Comparison of ENCODE assay signal across 9 mouse cellular contexts in genomic region chr16:18585676-18586075, GRCm38 (mm10). TPM values are rescaled to one million over a fixed set of nuclear protein-coding genes. Genes with fewer than 3 reads are reported as not detected.
A peak's percentile ranks its signal among the peaks of the same experiment; 100 is the strongest.
DNase-seq lines count a peak whose midpoint lies in the region; ATAC-seq lines count a peak whose summit lies in the region.
"Had no signal": no experiment of that assay in that cellular context is flagged by ENCODE, and none has a peak within 500 bp of the region (broad histone marks: within the 10 kb centered on the region; RNA-seq: fewer than 3 reads in every experiment).

No protein-coding gene starts in this region.

- peaks cover 32% of the 10 kb centered on the region for H3K4me1 ChIP-seq in lung, embryonic 16.5 days (replicated peaks; ENCODE audit: control insufficient read depth, insufficient read depth, low read length)
- H3K4me1 ChIP-seq in forebrain, embryonic 13.5 days, result peaks cover 47% of the 10 kb centered on the region
- H3K4me1 ChIP-seq in limb, embryonic 12.5 days (replicated peaks), result peaks cover 53% of the 10 kb centered on the region
- H3K4me1 ChIP-seq in stomach, embryonic 15.5 days, result peaks cover 53% of the 10 kb centered on the region

- H3K27ac ChIP-seq in lung, embryonic 16.5 days (ENCODE audit: low read length), result peak overlapping the region; percentile 32
- no peak overlapping the region for H3K27ac ChIP-seq in forebrain, embryonic 13.5 days
- no peak overlapping the region for H3K27ac ChIP-seq in limb, embryonic 12.5 days
- H3K27ac ChIP-seq in stomach, embryonic 15.5 days, result no peak overlapping the region

- no peaks in the 10 kb centered on the region for H3K9me3 ChIP-seq in lung, embryonic 16.5 days (ENCODE audit: control insufficient read depth, low read length)
- no peaks in the 10 kb centered on the region for H3K9me3 ChIP-seq in forebrain, embryonic 13.5 days (replicated peaks)
- no peaks in the 10 kb centered on the region for H3K9me3 ChIP-seq in limb, embryonic 12.5 days
- no peaks in the 10 kb centered on the region for H3K9me3 ChIP-seq in stomach, embryonic 15.5 days

- H3K4me2 ChIP-seq in lung, embryonic 16.5 days (ENCODE audit: low read depth, low read length), result peak overlapping the region; percentile 90
- peak overlapping the region; percentile 61; the same call in 1 of the 2 replicates for H3K4me2 ChIP-seq in forebrain, embryonic 13.5 days
- H3K4me2 ChIP-seq in limb, embryonic 12.5 days, result peak overlapping the region; percentile 75
- H3K4me2 ChIP-seq in stomach, embryonic 15.5 days, result peak overlapping the region; percentile 90

- no peak for ATAC-seq in lung, embryonic 16.5 days (ENCODE audit: low read depth)
- ATAC-seq in forebrain, embryonic 13.5 days, result no peak
- ATAC-seq in limb, embryonic 12.5 days (ENCODE audit: insufficient number of reproducible peaks, insufficient read depth, low FRiP score, low TSS enrichment, low read depth), result no peak
- no peak for ATAC-seq in stomach, embryonic 15.5 days (ENCODE audit: insufficient read depth, low FRiP score, low read depth)

- peaks cover 95% of the 10 kb centered on the region for H3K27me3 ChIP-seq in lung, embryonic 16.5 days (ENCODE audit: control insufficient read depth, insufficient read depth, low read depth, low read length)
- peaks cover 100% of the 10 kb centered on the region for H3K27me3 ChIP-seq in forebrain, embryonic 13.5 days
- peaks cover 98% of the 10 kb centered on the region for H3K27me3 ChIP-seq in limb, embryonic 12.5 days
- peaks cover 98% of the 10 kb centered on the region for H3K27me3 ChIP-seq in stomach, embryonic 15.5 days (replicated peaks)

- 30% methylated on average over 10 of the region's 10 CpGs for WGBS in lung, embryonic 16.5 days
- 4% methylated on average over 10 of the region's 10 CpGs for WGBS in forebrain, embryonic 13.5 days
- 4% methylated on average over 10 of the region's 10 CpGs for WGBS in limb, embryonic 12.5 days
- WGBS in stomach, embryonic 15.5 days, result 29% methylated on average over 10 of the region's 10 CpGs

- H3K4me3 ChIP-seq in lung, embryonic 16.5 days (ENCODE audit: low read length), result peak overlapping the region; percentile 63
- H3K4me3 ChIP-seq in forebrain, embryonic 13.5 days, result 0 out of 2 replicates have a peak overlapping the region, but pooled peaks have one; percentile 35
- peak overlapping the region; percentile 51 for H3K4me3 ChIP-seq in limb, embryonic 12.5 days (replicated peaks)
- H3K4me3 ChIP-seq in stomach, embryonic 15.5 days (replicated peaks), result 0 out of 2 replicates have a peak overlapping the region, but pooled peaks have one; percentile 42

- H3K9ac ChIP-seq in lung, embryonic 16.5 days (ENCODE audit: low read length), result peak overlapping the region; percentile 73
- no peak overlapping the region for H3K9ac ChIP-seq in forebrain, embryonic 13.5 days
- peak overlapping the region; percentile 66 for H3K9ac ChIP-seq in limb, embryonic 12.5 days (replicated peaks)
- no peak overlapping the region for H3K9ac ChIP-seq in stomach, embryonic 15.5 days

- no peak for DNase-seq in lung, postnatal 4 days
- DNase-seq in cerebellum, adult 9-10 months, result no peak
- DNase-seq in adrenal gland, postnatal 36 days, result no peak
- DNase-seq: cerebellum, postnatal 14 days; heart, adult 18-20 months had no signal

- H3K36me3 ChIP-seq in lung, embryonic 16.5 days (ENCODE audit: control insufficient read depth, insufficient read depth, low read length), result no peaks in the 10 kb centered on the region
- no peaks in the 10 kb centered on the region for H3K36me3 ChIP-seq in forebrain, embryonic 13.5 days (ENCODE audit: poor library complexity, severe bottlenecking)
- no peaks in the 10 kb centered on the region for H3K36me3 ChIP-seq in limb, embryonic 12.5 days
- H3K36me3 ChIP-seq in stomach, embryonic 15.5 days, result no peaks in the 10 kb centered on the region

RNA-seq across cellular contexts. Expression of gene Tbx1, which starts 4.8 kb away (rescaled TPM):
- 5.5 and 6.2 TPM in 2 replicates for polyA plus RNA-seq in lung, embryonic 16.5 days (2015; fragmentation: Nextera tagmentation; extraction: Ambion mirVana)
- 0.39 and 0.56 TPM in 2 replicates for polyA plus RNA-seq in forebrain, embryonic 13.5 days (2015; fragmentation: Nextera tagmentation; extraction: Ambion mirVana)
- polyA plus RNA-seq in limb, embryonic 12.5 days (2016; fragmentation: Nextera tagmentation; extraction: Ambion mirVana), result 9.4 and 11.2 TPM in 2 replicates
- polyA plus RNA-seq in stomach, embryonic 15.5 days (2015; fragmentation: Nextera tagmentation; extraction: Ambion mirVana), result 0.85 and 1.1 TPM in 2 replicates
- under 1 TPM in 1 of 2 experiments, not detected in 1; 0.20 TPM for total RNA-seq in adrenal gland, postnatal 36 days (2021)

RNA-seq across cellular contexts. Expression of gene Gp1bb, which starts 36.5 kb away (rescaled TPM):
- 2.0 and 2.2 TPM in 2 replicates for polyA plus RNA-seq in lung, embryonic 16.5 days (2015; fragmentation: Nextera tagmentation; extraction: Ambion mirVana)
- 5.1 and 6.0 TPM in 2 replicates for polyA plus RNA-seq in forebrain, embryonic 13.5 days (2015; fragmentation: Nextera tagmentation; extraction: Ambion mirVana)
- 3.9 and 4.3 TPM in 2 replicates for polyA plus RNA-seq in limb, embryonic 12.5 days (2016; fragmentation: Nextera tagmentation; extraction: Ambion mirVana)
- polyA plus RNA-seq in stomach, embryonic 15.5 days (2015; fragmentation: Nextera tagmentation; extraction: Ambion mirVana), result 1.3 and 1.6 TPM in 2 replicates
- total RNA-seq in adrenal gland, postnatal 36 days (2021), result under 1 TPM in 1 of 2 experiments, not detected in 1; 0.60 TPM

RNA-seq across cellular contexts. Expression of gene Gm49601, which starts 40.6 kb away (rescaled TPM):
- polyA plus RNA-seq in lung, embryonic 16.5 days (2015; fragmentation: Nextera tagmentation; extraction: Ambion mirVana), result 3.6 and 4.2 TPM in 2 replicates
- polyA plus RNA-seq in forebrain, embryonic 13.5 days (2015; fragmentation: Nextera tagmentation; extraction: Ambion mirVana), result 10.0 and 18.2 TPM in 2 replicates
- 5.2 and 6.8 TPM in 2 replicates for polyA plus RNA-seq in limb, embryonic 12.5 days (2016; fragmentation: Nextera tagmentation; extraction: Ambion mirVana)
- polyA plus RNA-seq in stomach, embryonic 15.5 days (2015; fragmentation: Nextera tagmentation; extraction: Ambion mirVana), result 2.6 and 3.4 TPM in 2 replicates
- 1 to 10 TPM; 1.1 to 4.9 TPM for total RNA-seq in adrenal gland, postnatal 36 days (2021)

RNA-seq across cellular contexts. Expression of gene Sept5, which starts 44.1 kb away (rescaled TPM):
- polyA plus RNA-seq in lung, embryonic 16.5 days (2015; fragmentation: Nextera tagmentation; extraction: Ambion mirVana), result 21.1 and 22.2 TPM in 2 replicates
- 115 and 120 TPM in 2 replicates for polyA plus RNA-seq in forebrain, embryonic 13.5 days (2015; fragmentation: Nextera tagmentation; extraction: Ambion mirVana)
- polyA plus RNA-seq in limb, embryonic 12.5 days (2016; fragmentation: Nextera tagmentation; extraction: Ambion mirVana), result 31.7 and 34.2 TPM in 2 replicates
- polyA plus RNA-seq in stomach, embryonic 15.5 days (2015; fragmentation: Nextera tagmentation; extraction: Ambion mirVana), result 21.7 and 22.9 TPM in 2 replicates
- 10 to 100 TPM in 1 of 2 experiments, 1 to 10 TPM in 1; 9.6 to 10.9 TPM for total RNA-seq in adrenal gland, postnatal 36 days (2021)

Comparison
In these comparisons a context has a peak if more than half of its experiments do, and no peak if none do; other contexts are left out.
1. H3K9ac ChIP-seq: peak in lung, embryonic 16.5 days (single experiment) and limb, embryonic 12.5 days (single experiment); none in forebrain, embryonic 13.5 days (single experiment) and stomach, embryonic 15.5 days (single experiment).
2. Peak in every context shown above with its lines, with median percentiles within 50 percentile points of each other: H3K4me2 ChIP-seq and H3K4me3 ChIP-seq.